Mouse (Mus musculus) cortical plate, adult 2 months (tissue): ENCODE results near the gene Tnr.
"Not testable (repeated sequence)": the region's sequence is repeated elsewhere in the genome, so short reads cannot be mapped to it uniquely, and the experiment has no call there.

Experiments used
- CTCF ChIP-seq: fragments of 200-500 bp; IDR thresholded peaks from 2 replicates; pipeline ENCODE4 v1.5.1; 2011; ENCODE audit warnings: mild to moderate bottlenecking, control low read depth, low read length; ENCODE audit not compliant: insufficient read depth; ENCODE audit errors: extremely low read depth
- POLR2A ChIP-seq: fragments of 200-500 bp; IDR thresholded peaks from 2 replicates; pipeline ENCODE4 v1.6.1; 2011; ENCODE audit warnings: mild to moderate bottlenecking, low read length, control low read depth; ENCODE audit not compliant: insufficient read depth; ENCODE audit errors: extremely low read depth

DNA sequence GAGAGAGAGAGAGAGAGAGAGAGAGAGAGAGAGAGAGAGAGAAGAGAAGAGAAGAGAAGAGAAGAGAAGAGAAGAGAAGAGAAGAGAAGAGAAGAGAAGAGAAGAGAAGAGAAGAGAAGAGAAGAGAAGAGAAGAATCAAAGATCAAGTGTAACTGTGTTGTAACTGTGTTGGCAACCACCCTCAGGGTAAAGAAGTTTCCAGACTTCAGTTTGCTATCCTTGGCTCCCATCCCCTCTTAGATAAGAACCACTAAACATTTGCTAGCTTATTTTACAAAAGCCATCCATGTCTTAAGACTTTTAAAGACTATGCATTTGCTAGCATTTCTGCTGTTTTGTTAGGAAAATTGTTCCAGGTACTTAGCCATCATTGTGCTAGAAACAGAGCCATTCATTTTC is 442.7 kb downstream of the Tnr start:
- TF ChIP-seq CTCF, POLR2A: not testable (repeated sequence)
